Mouse (Mus musculus) brain, embryonic 14.5 days (tissue): ENCODE results near the gene Nabp2. TPM values are rescaled to one million over a fixed set of nuclear protein-coding genes. Genes with fewer than 3 reads are reported as not detected.
A peak's percentile ranks its signal among the peaks of the same experiment; 100 is the strongest.

ENCODE experiments used
- DNase-seq: peaks from one replicate; pipeline ENCODE4 v3.0.0-alpha.2; 2011; ENCODE audit warnings: low read depth
- CTCF ChIP-seq: fragments of 200-500 bp; IDR thresholded peaks from 2 replicates; pipeline ENCODE4 v1.5.1; 2012; ENCODE audit warnings: inconsistent platforms, mild to moderate bottlenecking, moderate library complexity, borderline replicate concordance; ENCODE audit not compliant: insufficient read depth, insufficient read length; ENCODE audit errors: extremely low read depth
- POLR2A ChIP-seq: fragments of 200-500 bp; IDR thresholded peaks from 2 replicates; pipeline ENCODE4 v1.6.1; 2012; ENCODE audit warnings: mild to moderate bottlenecking, inconsistent platforms, borderline replicate concordance; ENCODE audit not compliant: poor library complexity, insufficient read depth, insufficient read length, severe bottlenecking; ENCODE audit errors: extremely low read depth
- polyA plus RNA-seq: library from polyadenylated mRNA; depleted of rRNA; stranded (reverse); fragments of >200 nt; gene quantifications from 2 replicates; pipeline ENCODE4 v1.2.3, GENCODE M21; 2012; rRNA removed

Gene Nabp2
- polyA plus RNA-seq, 1 experiment, result 96.8 TPM

DNA sequence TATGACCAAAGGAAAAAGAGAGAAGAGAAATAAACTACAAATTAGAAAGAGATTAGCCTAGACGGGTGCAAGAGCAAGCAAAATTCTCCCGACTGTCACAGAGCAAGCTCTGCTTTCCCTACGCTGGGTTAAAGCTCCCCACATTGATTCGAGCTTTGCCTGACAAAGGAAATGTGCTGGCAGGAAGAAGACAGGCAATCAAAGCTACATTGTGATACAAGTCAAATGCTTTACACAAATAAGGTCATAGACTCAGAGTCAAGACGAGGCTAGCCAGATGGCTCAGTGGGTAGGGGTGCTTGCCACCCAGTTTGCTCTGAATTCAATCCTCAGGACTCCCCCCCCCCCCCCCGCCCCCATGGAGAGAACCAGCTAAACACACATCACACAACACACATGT lies 41.3 kb downstream of the Nabp2 start:
- TF ChIP-seq CTCF, result no peak

DNA sequence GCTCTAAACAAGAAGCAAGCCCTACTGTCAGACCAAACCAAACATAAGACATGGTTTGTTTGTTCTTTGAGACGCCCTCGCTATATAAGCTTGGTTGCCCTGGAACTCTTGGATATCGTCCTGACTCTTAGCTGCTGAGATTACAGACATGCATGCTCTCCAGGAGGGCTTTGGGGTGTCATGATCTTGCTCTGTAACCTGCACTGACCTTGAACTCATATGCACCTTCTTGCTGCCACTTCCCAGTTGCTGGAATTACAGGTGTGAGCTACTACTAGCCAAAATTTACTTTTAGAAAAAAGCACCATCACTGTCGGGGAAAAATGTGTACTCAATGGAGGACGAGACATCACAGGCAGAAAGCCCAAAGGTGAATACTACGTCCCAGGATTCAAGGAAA lies 41.7 kb downstream of the Nabp2 start:
- DNase-seq, result no peak
- TF ChIP-seq POLR2A (no peak), CTCF (no peak)

More for the DNA sequence above, 41.3 kb downstream of the Nabp2 start:
- DNase-seq, result no peak

DNA sequence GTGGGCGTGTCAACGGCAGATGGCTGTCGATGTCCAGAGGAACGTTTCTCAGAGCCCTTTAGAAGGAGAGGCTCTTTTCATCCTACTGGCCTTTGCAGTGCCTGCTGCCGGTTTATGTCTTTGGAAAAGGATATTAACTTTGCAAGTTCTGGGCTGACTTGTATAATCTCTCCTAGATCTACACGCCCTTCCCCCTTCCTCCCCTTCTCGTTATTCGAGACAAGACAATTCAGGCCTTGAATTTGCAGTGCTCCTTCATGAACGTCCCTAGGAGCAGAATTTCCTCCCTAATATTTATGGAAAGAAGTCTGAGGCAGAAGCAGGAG lies 42.1 kb downstream of the Nabp2 start:
- no peak for DNase-seq
- no peak for TF ChIP-seq CTCF
- TF ChIP-seq POLR2A, result peak; percentile 20; the same call in 1 of the 2 replicates

DNA sequence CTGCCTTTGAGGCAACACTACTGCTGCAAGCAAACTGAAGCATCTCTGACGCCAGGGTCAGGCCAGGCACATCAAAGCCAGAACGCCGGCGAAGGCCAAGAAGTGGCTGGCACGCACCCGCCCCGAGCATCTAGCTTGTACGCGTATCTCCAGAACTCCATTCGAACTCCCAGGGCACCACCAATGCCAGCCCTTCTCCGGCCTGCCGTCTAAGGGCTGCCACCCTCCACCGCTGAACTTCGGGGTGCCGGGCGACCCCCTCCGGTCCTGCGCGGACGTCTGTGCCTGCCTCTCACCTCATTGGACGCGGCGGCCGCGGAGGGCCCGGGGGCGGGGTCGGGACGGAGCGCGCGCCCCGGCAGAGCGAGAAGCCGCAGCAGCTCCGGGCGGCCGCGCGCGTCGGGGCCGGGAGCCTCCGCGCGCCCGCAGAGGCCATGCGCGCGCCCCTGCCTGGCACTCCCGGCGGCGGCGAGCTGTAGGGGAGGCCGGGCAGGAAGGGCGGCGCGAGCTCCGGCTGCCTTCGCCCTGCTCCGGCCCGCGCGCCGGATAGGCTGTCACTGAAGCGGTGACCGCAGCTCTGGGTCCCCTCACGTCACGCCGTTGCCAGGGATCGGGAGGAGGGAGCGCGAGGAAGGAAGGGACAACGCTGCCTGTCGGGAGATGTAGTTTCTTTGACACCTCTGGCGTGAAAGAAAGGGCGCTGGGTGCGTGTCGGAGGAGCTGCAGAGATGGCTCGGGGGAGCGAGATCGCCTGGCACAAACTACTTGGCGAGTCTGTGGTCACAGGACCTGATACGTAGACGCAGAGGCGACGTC lies 42.7 kb downstream of the Nabp2 start, which contains the start of gene Coq10a:
Coq10a (minus strand) TSS at position 596 of the 816 bp plus-strand sequence.
- DNase-seq, result peak; percentile 98
- TF ChIP-seq POLR2A (peak; percentile 77), CTCF (no peak)

DNA sequence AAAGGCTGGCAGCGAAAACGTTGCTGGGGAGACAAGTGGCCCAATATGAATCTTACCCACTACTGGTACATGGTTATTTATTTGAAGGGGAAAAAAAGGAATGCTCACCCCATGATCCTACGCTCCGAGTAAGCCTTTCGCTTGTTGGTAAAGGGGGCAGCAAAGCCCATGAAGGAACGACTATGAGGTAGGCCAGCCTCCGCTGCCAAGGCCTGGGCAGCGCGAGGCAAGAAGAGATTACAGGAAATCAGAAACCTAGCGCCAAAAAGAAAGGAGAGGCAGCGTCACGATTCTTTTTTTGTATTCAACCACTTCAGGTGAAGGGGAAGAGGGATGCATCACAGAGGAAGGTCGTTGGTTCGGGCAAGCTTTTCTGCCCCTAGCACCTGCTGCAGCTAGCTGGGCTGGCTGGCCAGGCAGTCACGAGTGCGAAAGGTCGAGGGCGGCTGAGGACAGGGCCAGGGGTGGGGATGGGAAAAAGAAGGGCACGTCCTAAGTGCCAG lies 43.3 kb downstream of the Nabp2 start:
- DNase-seq, result peak; percentile 48

DNA sequence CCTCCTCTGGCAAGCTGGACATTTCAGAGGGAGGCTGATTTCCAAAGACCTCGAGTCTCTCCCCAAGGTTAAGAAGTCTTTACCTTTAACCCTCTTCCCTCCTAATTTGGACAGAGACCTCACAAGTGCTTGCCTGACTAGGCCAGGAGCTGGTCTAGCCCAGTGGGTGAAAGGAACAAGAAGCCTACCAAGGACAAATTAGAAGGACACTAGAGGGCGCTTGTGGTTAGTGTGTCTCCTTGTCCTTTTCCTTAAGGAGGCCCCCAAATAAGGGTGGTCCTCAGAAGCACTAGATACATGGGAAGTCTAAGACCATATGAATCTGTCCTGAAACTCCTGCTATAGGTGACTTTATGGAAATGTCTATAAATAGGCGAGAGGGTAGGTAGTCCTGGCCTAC lies 48.7 kb downstream of the Nabp2 start:
- TF ChIP-seq CTCF (peak; percentile 59; the same call in 1 of the 2 replicates), POLR2A (no peak)
- peak; percentile 80 for DNase-seq

More for the DNA sequence above, 43.3 kb downstream of the Nabp2 start:
- no peak for TF ChIP-seq POLR2A
- TF ChIP-seq CTCF, result no peak

DNA sequence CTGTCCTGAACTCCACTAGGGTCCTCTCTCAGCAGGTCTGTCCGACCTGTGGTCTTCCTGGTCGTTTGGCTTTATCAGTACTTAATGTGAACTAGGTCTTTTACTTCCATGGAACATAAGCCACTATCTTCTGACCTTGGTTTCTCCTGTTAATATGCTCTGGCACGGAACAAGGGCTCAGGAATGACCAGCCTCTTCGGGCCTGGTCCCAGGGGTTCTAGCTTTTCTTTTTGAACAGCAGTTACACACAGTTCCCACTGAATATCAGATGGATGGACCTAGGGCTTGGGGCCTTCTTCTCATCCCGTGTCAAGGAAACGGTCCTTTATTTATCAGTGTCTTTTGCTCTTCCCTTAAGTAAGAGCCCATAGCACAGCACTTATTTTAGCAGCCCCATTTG lies 49.5 kb downstream of the Nabp2 start:
- no peak for TF ChIP-seq POLR2A
- no peak for TF ChIP-seq CTCF
- DNase-seq, result no peak

DNA sequence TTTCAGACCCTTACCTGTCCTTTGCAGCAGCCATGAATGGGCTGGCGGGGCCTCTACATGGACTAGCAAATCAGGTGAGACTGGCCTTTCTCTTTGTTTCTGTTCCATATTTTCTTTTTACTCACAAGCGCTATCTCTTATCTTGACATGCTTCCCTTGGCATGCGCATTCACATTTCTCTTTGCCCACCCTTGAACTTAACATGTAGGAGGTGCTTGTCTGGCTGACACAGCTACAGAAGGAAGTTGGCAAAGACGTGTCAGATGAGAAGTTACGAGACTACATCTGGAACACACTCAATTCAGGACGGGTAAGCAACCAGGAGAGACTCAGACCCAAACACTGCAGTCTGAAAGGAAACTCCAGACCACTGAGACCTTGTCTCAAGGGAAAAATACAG lies 52.1 kb downstream of the Nabp2 start:
- DNase-seq, result no peak
- TF ChIP-seq POLR2A, result no peak
- no peak for TF ChIP-seq CTCF

DNA sequence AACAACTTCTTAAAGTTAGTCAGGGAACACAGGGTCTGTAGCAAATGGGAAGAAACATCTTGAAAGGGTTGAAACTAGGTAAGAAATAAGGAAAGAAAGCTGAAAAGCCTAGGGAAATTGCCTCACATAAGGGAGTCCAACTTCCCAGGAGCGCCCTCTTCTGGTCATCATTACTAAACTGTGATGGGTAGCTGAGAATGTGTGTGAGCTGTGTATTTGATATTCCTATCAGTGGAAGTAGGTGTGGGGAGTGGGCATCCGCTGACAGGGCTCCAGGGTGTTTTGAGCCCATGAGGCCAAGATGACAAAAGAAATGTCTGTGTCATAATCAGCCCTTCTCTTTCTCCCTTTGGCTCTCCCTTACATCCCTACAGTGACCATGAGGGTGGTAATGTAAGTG lies 52.5 kb downstream of the Nabp2 start:
- peak; percentile 64 for DNase-seq
- TF ChIP-seq POLR2A, result no peak
- peak; percentile 58; the same call in 1 of the 2 replicates for TF ChIP-seq CTCF

Other genes starting within 250 kb of the Nabp2 start
- 23.6 and 26.7 TPM in 2 replicates for gene Rbms2, start 231.2 kb downstream of the Nabp2 start, polyA plus RNA-seq
- gene Gls2, start 217.0 kb downstream of the Nabp2 start, polyA plus RNA-seq, result 2.4 and 4.4 TPM in 2 replicates
- 12.6 and 15.2 TPM in 2 replicates for gene Spryd4, start 199.7 kb downstream of the Nabp2 start, polyA plus RNA-seq
- 0.36 and 0.39 TPM in 2 replicates for gene Mip, start 185.7 kb downstream of the Nabp2 start, polyA plus RNA-seq
- 12.9 and 14.0 TPM in 2 replicates for gene Timeless, start 179.4 kb downstream of the Nabp2 start, polyA plus RNA-seq
- gene Apon, start 157.4 kb downstream of the Nabp2 start, polyA plus RNA-seq, result 0.20 and 0.23 TPM in 2 replicates
- not detected in 2 replicates for gene Apof, start 142.8 kb downstream of the Nabp2 start, polyA plus RNA-seq
- 26.4 and 27.7 TPM in 2 replicates for gene Stat2, start 140.9 kb downstream of the Nabp2 start, polyA plus RNA-seq
- gene Il23a, start 112.7 kb downstream of the Nabp2 start, polyA plus RNA-seq, result 0.11 and 0.20 TPM in 2 replicates
- 38.4 and 47.4 TPM in 2 replicates for gene Pan2, start 108.2 kb downstream of the Nabp2 start, polyA plus RNA-seq
- 84.5 and 86.3 TPM in 2 replicates for gene Cnpy2, start 89.0 kb downstream of the Nabp2 start, polyA plus RNA-seq
- gene Cs, start 73.8 kb downstream of the Nabp2 start, polyA plus RNA-seq, result 185 and 203 TPM in 2 replicates
- gene Coq10a, start 42.5 kb downstream of the Nabp2 start, polyA plus RNA-seq, result 69.0 and 90.1 TPM in 2 replicates
- 43.1 and 55.1 TPM in 2 replicates for gene Ankrd52, start 34.4 kb downstream of the Nabp2 start, polyA plus RNA-seq
- 0.04 and 0.35 TPM in 2 replicates for gene Slc39a5, start 10.3 kb downstream of the Nabp2 start, polyA plus RNA-seq
- gene Rnf41, start 165 bp upstream of the Nabp2 start, polyA plus RNA-seq, result 73.9 and 76.9 TPM in 2 replicates
- 377 and 390 TPM in 2 replicates for gene Smarcc2, start 47.8 kb upstream of the Nabp2 start, polyA plus RNA-seq
- gene Myl6, start 82.7 kb upstream of the Nabp2 start, polyA plus RNA-seq, result 1,007 and 1,045 TPM in 2 replicates
- 31.6 and 36.4 TPM in 2 replicates for gene Myl6b, start 87.2 kb upstream of the Nabp2 start, polyA plus RNA-seq
- 15.4 and 20.1 TPM in 2 replicates for gene Esyt1, start 114.4 kb upstream of the Nabp2 start, polyA plus RNA-seq
- 19.3 and 23.1 TPM in 2 replicates for gene Zc3h10, start 136.3 kb upstream of the Nabp2 start, polyA plus RNA-seq
- gene Rpl41, start 137.8 kb upstream of the Nabp2 start, polyA plus RNA-seq, result 2,223 TPM in 2 replicates
- 117 and 123 TPM in 2 replicates for gene Pa2g4, start 154.5 kb upstream of the Nabp2 start, polyA plus RNA-seq
- 0.87 and 1.5 TPM in 2 replicates for gene Erbb3, start 178.2 kb upstream of the Nabp2 start, polyA plus RNA-seq
- gene Rps26, start 215.3 kb upstream of the Nabp2 start, polyA plus RNA-seq, result 896 and 1,032 TPM in 2 replicates
- gene Ikzf4, start 234.5 kb upstream of the Nabp2 start, polyA plus RNA-seq, result 18.8 and 31.3 TPM in 2 replicates